Mouse (Mus musculus) erythroblast, adult 5-6 weeks (primary cell): ENCODE results near the gene Ndc80. TPM values are rescaled to one million over a fixed set of nuclear protein-coding genes. Genes with fewer than 3 reads are reported as not detected.
"Not testable (repeated sequence)": the region's sequence is repeated elsewhere in the genome, so short reads cannot be mapped to it uniquely, and the experiment has no call there.

Experiments used
- ATAC-seq: replicated peaks from 2 replicates; pipeline ENCODE4 v1.8.0; 2016; ENCODE audit warnings: moderate number of reproducible peaks, mild to moderate bottlenecking, moderate TSS enrichment, inconsistent platforms; ENCODE audit not compliant: poor library complexity, low FRiP score, severe bottlenecking
- total RNA-seq, 2 experiments: library from RNA; stranded (forward) in 1 of 2; stranded (reverse) in 1 of 2; fragments of 150-400 nt in 1 of 2; fragments of 200-764, 138-1000 nt in 1 of 2; gene quantifications; 2 replicates each; pipeline versions ENCODE4 v1.2.3 to v1.2.4; 2015 to 2017; ENCODE audit warnings: low replicate concordance in 2 of 2

The Ndc80 gene
- total RNA-seq, 2 experiments from 2014 or later: 32.9 to 39.2 TPM

GRCm38 (mm10) chr17:71483418-71484060, 43.1 kb downstream of the Ndc80 start:
- no peak for ATAC-seq

- ATAC-seq: no peak
These were observed 47.2 kb downstream of the Ndc80 start for GRCm38 (mm10) chr17:71479381-71479901.

GRCm38 (mm10) chr17:71477481-71477880, 49.2 kb downstream of the Ndc80 start:
- no peak for ATAC-seq

GRCm38 (mm10) chr17:71476346-71477020, 50.2 kb downstream of the Ndc80 start:
- no peak for ATAC-seq

DNA sequence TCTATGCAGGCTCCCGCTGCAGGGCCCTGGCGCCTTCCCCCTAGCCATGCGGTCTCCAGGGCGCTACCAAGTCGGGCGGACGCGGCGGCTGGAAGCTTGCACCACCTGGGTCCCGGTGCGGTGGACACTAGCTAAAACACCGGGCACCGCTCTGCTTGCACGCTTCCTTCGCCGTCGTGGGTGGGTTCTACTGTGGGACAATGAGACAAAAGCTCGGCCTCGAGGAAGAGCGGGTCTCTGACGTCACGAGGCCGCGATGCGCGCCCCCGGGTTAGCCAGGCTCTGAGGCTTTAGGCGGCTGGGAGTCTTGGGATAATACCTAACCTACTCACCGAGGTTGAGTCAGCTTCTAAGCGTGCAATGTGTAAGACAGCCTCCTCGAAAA, 51.0 kb downstream of the Ndc80 start:
- peak; percentile 50 for ATAC-seq

GRCm38 (mm10) chr17:71474762-71475704, 51.6 kb downstream of the Ndc80 start, which contains the start of gene Smchd1:
Smchd1 (minus strand) TSS chr17:71475343.
- ATAC-seq: peak; percentile 91

- peak; percentile 2 for ATAC-seq
These were observed 52.5 kb downstream of the Ndc80 start for GRCm38 (mm10) chr17:71474128-71474527.

- no peak for ATAC-seq
These were observed 55.4 kb downstream of the Ndc80 start for GRCm38 (mm10) chr17:71471261-71471660.

DNA sequence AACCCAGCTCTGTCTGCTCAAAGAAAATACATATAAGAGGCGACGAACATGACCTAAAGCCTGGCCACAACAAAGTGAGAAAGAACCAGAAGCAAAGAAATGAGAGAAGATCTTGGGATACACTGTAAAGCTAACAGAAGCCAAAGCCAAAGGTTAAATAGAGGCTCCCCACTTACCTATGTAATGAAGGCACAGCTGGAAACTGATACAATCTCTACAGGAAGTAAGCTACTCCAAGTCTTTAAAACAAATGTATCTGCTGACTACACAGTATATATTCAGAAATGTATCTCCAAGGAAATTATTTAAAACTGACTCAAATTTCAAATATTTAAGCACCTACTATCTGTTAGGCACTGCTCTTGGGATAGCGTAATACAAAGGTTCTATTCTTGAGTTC, 66.3 kb downstream of the Ndc80 start:
- ATAC-seq: no peak

- no peak for ATAC-seq
These were observed 66.8 kb downstream of the Ndc80 start, which contains the start of gene Gm4707 for GRCm38 (mm10) chr17:71459818-71460217. Gm4707 (minus strand) TSS chr17:71459918.

GRCm38 (mm10) chr17:71457361-71457760, 69.3 kb downstream of the Ndc80 start:
- ATAC-seq: not testable (repeated sequence)

Other genes with a start within 250 kb of the Ndc80 start
- gene Emilin2, start 214.9 kb downstream of the Ndc80 start, total RNA-seq (2015; ENCODE audit: low replicate concordance): 92.0 and 100 TPM in 2 replicates
- gene Emilin2, start 214.9 kb downstream of the Ndc80 start, total RNA-seq (2017; ENCODE audit: low replicate concordance): 129 and 143 TPM in 2 replicates
- 1.9 TPM in 1 of 2 replicates, not detected in the other for gene Gm4707, start 66.9 kb downstream of the Ndc80 start, total RNA-seq (2015; ENCODE audit: low replicate concordance)
- 1.3 and 1.4 TPM in 2 replicates for gene Gm4707, start 66.9 kb downstream of the Ndc80 start, total RNA-seq (2017; ENCODE audit: low replicate concordance)
- gene Smchd1, start 51.5 kb downstream of the Ndc80 start, total RNA-seq (2015; ENCODE audit: low replicate concordance): 49.4 and 60.6 TPM in 2 replicates
- gene Smchd1, start 51.5 kb downstream of the Ndc80 start, total RNA-seq (2017; ENCODE audit: low replicate concordance): 51.0 and 65.6 TPM in 2 replicates
- not detected in 2 replicates for gene Spdya, start 25.2 kb upstream of the Ndc80 start, total RNA-seq (2015; ENCODE audit: low replicate concordance)
- gene Spdya, start 25.2 kb upstream of the Ndc80 start, total RNA-seq (2017; ENCODE audit: low replicate concordance): not detected in 2 replicates
- gene Wdr43, start 89.0 kb upstream of the Ndc80 start, total RNA-seq (2015; ENCODE audit: low replicate concordance): 21.1 and 25.2 TPM in 2 replicates
- gene Wdr43, start 89.0 kb upstream of the Ndc80 start, total RNA-seq (2017; ENCODE audit: low replicate concordance): 37.4 and 48.2 TPM in 2 replicates
- not detected in 2 replicates for gene Togaram2, start 146.4 kb upstream of the Ndc80 start, total RNA-seq (2015; ENCODE audit: low replicate concordance)
- not detected in 2 replicates for gene Togaram2, start 146.4 kb upstream of the Ndc80 start, total RNA-seq (2017; ENCODE audit: low replicate concordance)
- gene Pcare, start 226.0 kb upstream of the Ndc80 start, total RNA-seq (2015; ENCODE audit: low replicate concordance): not detected in 2 replicates
- 0.14 TPM in 1 of 2 replicates, not detected in the other for gene Pcare, start 226.0 kb upstream of the Ndc80 start, total RNA-seq (2017; ENCODE audit: low replicate concordance)
- gene Clip4, start 241.6 kb upstream of the Ndc80 start, total RNA-seq (2015; ENCODE audit: low replicate concordance): not detected in 2 replicates
- gene Clip4, start 241.6 kb upstream of the Ndc80 start, total RNA-seq (2017; ENCODE audit: low replicate concordance): not detected in 2 replicates